Mouse (Mus musculus): ENCODE measurements at regions not wholly inside any gene's neighbourhood (a gene's known extent, or its start where the extent isn't known, plus 50 kb on each side); places are given as distances from the start of the nearest gene placed in this dataset.

DNA sequence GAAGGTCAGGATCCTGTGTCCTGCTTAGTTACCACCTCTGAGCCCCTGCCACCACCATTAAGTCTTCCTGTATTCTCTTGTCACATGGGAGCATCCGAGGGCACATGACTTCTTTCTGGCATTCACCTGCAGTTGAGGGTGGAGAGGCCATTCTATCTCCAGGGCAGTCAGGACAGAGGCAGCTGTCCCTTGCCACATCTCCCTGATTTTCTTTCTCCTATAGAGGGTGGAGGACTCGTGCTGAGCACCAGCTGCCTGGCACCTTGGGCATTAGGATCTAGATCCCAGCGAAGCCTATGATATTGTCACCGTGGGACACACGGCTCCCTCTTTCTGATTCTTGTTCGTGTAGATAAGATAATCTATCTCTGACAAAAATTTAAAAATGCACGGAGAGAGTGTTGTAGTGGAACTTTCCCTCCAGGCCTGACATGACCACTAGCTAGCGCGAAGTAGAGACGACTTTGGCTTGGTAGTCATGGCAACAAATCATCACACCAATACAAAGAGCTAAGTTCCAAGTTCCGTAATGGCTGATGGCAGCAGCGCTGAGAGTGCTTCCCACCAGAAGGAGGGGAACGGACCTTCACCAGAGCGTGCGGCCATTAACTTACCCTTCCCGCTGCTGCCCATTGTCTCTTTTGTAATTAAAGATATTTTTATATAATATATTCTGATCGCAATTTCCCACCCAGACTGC is 137.7 kb downstream of the Ipmk start:
- ChIA-PET POLR2A (no interaction called here), CTCF (no interaction called here)

DNA sequence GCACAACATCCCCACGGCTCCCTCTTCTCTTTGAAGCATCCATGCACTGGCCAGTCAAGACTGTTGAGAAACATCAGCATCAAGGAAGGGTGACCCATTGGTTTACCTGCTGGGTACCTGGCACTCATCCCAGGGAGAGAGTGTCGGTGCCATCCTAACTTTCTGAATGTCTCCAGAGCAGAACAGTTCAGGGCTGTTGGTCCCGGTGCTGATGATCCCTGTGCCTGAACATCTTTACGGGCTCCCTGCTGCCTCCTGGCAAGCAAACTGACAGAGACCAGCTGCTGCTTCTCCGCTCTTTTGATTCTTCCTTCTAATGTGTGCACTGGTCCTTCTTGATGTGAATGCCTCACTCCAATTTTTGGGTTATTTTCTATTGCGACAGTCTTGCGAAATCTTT is 142.2 kb downstream of the Ipmk start:
- CTCF ChIA-PET, result interaction anchor here in 1 of 4 experiments (0.7 kb wide), 1 partner anchor 54 kb away, joined by 3 read pairs; no protein-coding TSS in a partner anchor
- POLR2A ChIA-PET, result no interaction called here

DNA sequence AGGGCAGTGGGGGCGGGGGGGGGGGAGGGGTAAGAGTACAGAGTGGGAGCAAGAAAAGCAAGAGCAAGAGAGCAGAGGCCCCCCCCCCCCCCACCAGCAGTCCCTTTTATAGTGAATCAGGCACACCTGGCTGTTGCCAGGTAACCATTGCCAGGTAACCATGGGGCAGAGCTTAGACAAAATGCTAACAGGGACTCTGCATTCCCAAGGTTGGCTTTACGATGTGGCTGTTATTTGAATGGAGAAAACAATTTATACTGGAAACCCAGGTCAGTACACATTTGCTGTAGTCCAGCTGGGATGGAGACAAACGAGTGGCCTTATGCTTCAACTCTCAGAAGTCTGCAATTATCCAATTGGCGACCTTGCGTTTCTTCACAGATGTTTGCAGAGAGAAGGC is 154.5 kb downstream of the Ipmk start:
- POLR2A ChIA-PET, result no interaction called here
- CTCF ChIA-PET, result no interaction called here

DNA sequence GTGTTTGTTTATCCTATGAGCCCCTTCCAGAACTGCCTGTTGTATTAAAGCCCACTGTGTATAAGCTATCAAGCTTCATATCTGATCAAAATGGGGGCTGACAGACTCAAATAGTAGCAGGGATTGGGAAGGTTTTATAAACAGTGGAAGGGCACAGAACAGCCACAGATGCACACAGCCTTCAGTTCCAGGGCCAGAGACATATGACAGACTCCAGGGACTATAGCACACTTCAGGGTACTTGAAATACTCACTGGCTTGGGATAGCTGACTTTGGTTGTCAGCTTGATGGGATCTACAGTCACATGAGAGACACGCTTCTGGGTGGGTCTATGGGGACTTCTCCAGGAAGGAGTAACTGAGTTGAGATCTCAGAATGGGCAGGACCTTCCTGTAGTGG is 156.7 kb downstream of the Ipmk start:
- ChIA-PET CTCF (interaction anchor here in 2 of 4 experiments (0.6 kb wide), 2 partner anchors 461 to 852 kb away, joined by 3 to 6 read pairs; no protein-coding TSS in a partner anchor), POLR2A (no interaction called here)

DNA sequence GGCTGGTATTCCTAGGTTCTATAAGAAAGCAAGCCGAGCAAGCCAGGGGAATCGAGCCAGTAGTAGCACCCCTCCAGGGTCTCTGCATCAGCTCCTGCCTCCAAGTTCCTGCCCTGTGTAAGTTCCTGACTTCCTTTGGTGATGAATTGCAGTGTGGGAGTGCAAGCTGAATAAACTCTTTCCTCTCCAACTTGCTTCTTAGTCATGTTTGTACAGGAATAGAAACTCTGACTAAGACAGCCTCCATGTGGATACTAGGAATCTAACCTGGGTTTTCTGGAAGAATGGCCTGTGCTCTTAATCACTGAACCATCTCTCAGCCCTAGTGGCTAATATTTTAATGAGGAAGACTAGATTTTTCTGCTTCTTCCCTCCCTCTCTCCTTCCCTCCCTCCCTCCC is 177.7 kb downstream of the Ipmk start:
- ChIA-PET CTCF (no interaction called here), POLR2A (no interaction called here)

DNA sequence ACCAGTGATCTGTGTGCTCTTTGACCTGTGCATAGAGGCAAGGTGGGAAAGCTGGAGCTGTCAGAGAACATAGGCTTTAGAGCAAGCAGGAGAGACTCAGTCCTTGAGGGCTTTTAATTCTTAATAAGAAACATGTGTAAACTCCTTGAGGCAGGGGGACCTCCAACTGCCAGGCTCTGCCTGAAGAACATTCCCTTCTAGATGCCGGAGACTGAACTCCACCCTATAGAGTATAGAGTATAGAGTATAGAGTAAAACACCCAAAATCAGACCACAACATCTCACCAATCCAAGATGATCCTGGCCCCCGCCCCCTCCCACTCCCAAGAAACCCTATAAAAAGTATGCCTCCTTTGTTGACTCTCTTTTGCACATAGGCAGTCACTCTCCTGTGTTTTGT is 186.2 kb downstream of the Ipmk start:
- POLR2A ChIA-PET, result no interaction called here
- CTCF ChIA-PET, result no interaction called here

DNA sequence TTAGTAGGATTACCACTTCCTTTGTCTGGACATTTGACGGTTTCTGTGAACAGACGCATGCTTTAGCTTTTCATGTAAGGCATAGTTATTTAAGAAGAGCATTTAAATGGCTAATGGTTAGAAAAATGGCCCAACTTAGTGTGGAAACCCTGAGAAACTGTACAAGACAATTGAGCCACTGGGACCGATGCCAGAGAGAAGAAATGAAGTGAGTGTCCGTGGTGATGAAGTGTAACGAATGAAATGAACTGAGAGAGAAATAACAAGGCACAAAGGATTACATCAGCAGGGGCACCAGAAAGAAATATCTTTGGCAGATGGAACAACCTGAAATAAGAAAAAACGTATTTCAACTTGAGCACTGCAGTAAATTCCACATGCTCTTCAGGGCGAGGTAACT is 197.9 kb downstream of the Ipmk start:
- ChIA-PET POLR2A (no interaction called here), CTCF (no interaction called here)

DNA sequence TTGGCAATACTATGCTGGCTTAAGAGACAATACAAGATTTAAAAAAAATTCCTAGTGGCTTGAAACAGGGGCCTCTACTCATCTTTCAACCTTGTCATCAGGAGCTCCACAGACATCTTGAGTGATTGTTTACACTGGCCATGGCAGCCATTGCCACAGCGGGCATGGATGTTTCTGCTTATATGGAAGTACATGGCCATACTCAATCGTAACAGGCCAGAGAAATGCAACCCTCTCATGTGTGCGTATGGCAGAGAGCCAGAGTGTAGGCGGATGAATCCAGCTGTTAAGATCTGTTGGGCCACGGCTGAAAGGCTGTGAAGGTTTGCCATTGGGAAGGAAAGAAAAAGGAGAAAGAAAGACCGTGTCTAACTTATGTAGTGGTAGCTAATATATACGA is 198.9 kb downstream of the Ipmk start:
- ChIA-PET CTCF (no interaction called here), POLR2A (no interaction called here)

DNA sequence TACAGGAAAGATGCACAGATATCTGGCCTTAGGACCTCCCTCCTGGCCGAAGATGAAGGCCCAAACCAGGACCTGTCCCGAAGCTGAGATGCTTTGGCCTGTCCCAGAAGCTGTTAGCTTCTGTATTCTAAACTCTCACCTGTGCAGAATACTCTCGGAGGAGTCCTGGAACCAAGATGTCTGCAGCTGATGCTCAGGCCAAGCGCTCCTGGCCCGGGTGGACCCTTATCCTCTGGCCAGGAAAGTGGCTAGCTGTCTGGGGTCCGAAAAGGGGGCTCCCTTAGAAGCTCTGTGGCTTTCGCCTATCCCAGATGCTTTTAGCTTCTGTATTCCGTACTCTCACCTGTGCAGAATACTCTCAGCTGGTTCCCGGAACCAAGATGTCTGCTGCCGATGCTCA is 236.2 kb downstream of the Ipmk start:
- ChIA-PET POLR2A (no interaction called here), CTCF (no interaction called here)

DNA sequence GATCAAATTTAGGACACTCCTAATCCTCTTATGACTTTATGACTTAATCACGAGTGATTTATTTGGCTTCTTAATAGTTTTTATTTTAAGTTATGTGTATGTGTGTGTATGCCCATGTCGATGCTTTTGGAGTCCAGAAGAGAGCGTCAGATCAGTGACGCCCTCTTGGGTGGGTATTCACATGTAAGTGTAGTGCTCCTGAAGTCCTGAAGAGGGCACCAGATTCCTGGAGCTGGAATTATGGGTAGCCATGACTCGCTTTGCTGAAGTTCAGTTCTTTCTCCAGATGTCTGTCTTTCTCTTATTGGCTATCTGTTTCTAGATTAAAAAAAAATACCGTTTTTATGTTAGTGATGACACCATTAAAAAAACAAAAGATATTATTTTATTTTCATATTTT is 251.0 kb downstream of the Ipmk start:
- POLR2A ChIA-PET, result no interaction called here
- CTCF ChIA-PET, result no interaction called here

DNA sequence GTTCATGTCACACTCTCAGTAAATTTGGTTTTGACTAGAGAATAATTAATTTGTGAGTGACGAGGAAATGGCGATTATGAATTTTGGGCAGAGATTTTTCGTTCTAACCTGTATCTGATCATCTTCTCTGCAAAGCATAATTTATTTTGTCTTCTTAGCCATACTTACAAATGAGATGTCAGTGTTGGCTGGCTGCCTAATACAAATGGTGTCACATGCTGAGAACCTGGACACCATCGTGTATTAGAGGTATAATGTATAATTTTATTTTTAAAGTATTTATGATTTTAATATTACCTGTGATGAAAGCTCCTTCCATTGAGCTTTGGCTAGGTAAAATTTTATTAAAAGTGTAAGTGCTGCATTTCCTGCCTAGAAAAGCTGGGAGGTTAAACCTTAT is 266.2 kb downstream of the Ipmk start:
- POLR2A ChIA-PET, result no interaction called here
- CTCF ChIA-PET, result no interaction called here

DNA sequence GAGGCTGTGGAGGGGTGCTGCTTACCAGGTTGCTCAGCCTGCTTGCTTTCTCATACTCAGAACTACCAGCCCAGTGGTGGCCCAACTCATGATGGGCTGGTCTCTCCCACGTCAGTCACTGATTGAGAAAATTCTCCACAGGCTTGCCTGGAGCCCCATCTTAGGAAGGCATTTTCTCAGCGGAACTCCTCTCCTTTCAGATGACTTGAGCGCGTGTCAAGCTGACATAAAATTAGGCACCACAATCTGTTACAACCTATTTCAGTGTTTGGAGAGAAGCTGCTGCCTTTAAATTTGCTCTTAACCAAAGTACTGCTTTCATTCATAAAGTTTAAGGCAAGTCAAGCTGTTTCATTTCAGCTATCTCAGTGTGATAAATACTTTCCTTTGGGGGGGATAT is 269.6 kb downstream of the Ipmk start:
- POLR2A ChIA-PET, result no interaction called here
- CTCF ChIA-PET, result interaction anchor here in 1 of 4 experiments (0.6 kb wide), 1 partner anchor 256 kb away, joined by 3 read pairs; no protein-coding TSS in a partner anchor

DNA sequence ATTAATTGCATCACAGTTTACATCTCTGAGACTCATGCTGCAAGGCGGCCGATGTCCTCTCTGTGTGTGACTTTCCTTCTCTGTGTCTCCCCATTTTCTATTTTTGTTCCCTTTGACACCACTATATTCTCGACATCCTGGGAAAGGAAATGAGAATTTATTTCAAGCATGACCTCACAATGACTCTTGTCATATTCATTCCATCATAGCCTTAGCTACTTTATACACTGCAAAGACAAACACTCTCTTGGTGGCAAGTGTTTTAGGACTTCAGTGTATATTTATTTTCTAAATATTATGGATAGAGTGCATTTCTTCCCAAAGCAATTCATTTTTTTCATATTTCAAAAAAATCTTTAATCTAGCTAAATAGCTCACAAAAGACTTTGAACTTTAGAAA is 298.5 kb downstream of the Ipmk start:
- CTCF ChIA-PET, result no interaction called here
- POLR2A ChIA-PET, result no interaction called here

DNA sequence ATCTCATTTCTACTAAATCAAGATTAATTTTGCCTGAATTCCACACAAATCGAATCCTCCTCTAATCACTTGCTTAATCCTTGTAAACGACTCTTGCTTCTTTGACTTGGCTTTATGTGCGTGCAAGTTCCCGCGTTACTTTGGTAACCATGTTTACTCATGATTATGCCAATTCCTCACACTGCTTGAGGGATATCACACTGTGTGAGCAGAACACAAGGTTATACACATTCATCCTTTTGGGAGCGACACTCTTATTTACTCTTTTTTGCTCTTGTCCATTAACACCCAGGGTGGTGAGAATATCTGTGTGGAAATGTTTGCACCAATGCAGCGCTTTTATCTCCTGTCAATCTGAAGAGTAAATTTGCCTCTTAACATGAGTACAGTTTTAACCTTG is 310.0 kb downstream of the Ipmk start:
- ChIA-PET POLR2A (no interaction called here), CTCF (no interaction called here)

DNA sequence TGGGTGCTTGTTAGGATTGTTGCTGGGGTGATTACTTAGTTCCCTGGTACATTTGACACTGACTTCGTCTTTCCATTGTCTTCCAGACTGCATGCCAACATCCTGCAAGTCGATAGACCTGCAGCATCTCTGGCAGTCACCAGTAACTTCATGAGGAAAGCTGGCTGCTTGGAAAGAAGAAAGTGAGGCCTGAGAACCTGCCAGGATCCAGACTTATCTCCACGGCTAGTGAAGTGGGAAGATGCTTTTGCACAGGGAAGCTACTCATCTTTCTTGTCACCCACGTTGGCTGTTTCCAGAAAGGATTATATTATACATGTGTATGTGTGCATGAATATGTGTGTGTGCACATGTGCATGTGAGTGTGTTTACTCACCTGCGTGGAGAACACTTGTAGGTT is 316.0 kb downstream of the Ipmk start:
- POLR2A ChIA-PET, result no interaction called here
- CTCF ChIA-PET, result no interaction called here

DNA sequence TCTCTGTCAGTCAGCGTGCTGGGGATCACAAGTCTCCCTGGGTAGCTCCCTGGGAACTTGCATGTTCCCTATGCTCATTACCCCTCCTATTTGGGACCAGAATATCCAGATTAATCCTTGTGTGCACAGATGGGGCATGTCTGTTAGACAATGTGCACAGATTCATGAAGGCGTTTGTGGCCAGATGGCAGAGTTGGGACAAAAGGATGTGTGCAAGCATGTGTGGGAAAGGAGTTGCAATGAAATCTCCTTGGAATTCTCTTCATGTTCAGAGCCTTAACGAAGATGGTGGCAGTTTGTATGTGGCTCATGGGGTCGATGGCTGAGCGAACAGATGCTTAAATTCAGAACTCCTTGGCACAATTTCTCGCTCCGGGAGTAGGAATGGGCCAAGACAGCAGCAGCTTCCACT is 319.6 kb downstream of the Ipmk start:
- CTCF ChIA-PET, result no interaction called here
- POLR2A ChIA-PET, result no interaction called here

DNA sequence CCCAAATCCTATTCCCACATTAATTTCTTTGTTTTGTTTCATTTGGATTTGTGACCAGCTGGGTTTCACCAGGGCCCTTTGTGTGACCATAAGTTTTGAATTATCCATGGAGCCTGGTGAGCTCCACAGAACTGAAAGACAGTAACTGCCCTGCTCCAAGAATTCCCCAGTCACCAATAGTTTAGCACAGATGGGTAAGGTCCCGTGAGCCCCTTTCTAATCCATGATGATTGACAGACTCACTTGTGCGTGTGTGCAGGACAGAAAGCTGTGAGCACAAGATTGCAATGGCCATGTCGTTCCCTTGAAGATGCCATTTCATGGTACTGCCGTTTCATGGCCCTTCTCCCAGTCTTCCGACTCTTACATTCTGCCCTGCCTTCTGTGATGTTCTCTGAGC is 331.7 kb downstream of the Ipmk start:
- POLR2A ChIA-PET, result no interaction called here
- CTCF ChIA-PET, result no interaction called here

DNA sequence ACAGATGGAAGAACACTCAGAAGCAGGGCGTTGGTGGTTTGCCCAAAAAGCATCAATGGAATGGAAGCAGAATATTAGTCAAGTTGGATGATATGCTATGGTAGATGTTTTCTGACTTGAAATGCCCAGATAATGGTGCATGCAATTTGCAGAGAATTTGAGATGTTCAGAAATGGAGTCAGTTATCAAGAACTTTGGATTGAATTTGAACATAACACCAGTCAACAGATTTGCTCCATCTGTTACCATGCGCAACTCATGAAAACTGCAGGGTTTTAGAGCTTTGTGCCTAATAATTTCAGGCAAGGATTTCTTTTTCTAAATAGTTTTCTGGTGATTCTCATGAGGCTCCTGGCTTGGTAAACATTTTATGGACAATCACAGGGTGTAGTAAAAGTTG is 365.9 kb downstream of the Ipmk start:
- ChIA-PET CTCF (no interaction called here), POLR2A (no interaction called here)

DNA sequence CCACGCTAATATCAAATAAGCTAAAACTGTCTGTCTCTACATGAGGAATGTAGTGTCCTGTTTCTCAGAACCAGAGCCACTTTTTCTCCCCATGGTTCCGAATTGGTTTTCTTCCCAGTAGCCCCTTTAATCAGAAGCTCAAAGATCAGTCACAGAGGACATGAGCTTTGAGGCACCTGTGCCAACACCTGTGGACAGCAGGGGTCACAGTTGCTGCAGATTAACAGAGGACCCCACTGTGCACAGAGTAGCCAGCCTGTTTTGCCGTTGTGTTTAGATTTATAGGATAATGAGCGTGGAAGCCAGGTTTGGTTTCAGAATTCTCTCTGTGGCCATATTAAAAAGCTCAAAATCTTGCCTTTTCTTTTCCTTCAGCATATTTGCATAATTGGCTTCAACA is 380.2 kb downstream of the Ipmk start:
- ChIA-PET CTCF (no interaction called here), POLR2A (no interaction called here)

DNA sequence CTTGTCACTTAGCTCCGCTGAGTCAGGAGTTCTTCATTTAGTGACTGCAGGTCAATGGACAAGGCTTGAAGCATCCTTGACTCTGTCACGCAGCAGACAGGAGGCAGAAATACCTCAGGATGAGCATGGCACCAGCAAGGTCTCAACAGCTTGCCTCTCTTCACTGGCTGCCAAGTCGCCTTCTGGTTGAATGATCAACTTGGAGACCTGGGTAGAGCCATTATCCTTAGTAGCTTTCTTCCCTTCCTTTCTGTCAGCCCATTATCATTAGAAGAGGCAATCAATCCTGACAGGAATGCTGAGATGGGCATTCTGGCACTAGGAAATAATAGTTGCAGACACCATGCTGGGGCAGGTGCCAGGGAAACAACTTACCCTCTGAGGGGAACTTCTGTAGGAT is 386.3 kb downstream of the Ipmk start:
- CTCF ChIA-PET, result interaction anchor here in 1 of 4 experiments (1.4 kb wide), 1 partner anchor 254 kb away, joined by 8 read pairs; no protein-coding TSS in a partner anchor
- POLR2A ChIA-PET, result no interaction called here

DNA sequence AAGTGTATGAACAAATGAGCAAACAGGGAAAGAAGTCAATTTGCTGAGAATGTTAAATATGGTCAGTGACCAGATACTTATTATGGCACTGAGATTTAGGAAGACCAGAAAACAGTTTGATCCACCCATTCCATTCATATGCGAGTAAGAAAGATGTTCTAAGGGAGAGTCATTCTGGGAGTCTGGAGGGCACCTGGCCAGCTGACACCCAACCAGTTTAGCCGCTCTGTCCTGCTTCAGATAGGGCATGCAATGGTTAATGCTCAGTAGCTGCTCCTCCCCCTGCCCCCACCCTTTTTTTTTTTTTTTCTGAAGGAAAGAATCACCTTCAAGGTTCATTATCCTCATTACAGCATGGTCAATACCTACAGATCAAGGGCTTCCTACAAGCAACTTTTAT is 386.9 kb downstream of the Ipmk start:
- ChIA-PET POLR2A (interaction anchor here in 1 of 4 experiments (0.6 kb wide), 1 partner anchor 227 kb away, joined by 4 read pairs; no protein-coding TSS in a partner anchor), CTCF (interaction anchor here in 2 of 4 experiments (0.9 to 1.4 kb wide), 2 partner anchors 9 to 255 kb away, joined by 4 to 8 read pairs; no protein-coding TSS in a partner anchor)

DNA sequence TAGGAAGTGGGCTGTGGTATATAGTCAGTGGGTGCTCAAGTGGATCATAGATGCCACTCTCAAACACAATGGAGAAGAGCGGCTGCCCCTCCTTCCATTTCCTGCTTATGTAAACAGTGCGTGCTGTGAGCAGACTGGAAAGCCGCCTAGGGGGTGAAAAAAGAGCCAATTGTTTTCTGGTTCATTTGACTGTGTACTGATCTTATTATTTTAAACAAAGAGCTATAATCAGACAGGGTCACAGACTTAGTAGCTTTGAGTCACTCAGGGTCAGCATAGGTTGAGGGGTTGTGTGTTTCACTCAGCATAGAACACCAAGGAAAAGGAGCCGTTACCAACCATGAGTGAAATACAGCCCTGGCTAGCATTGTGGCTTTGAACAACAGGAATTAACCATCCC is 390.7 kb downstream of the Ipmk start:
- ChIA-PET POLR2A (interaction anchor here in 1 of 4 experiments (0.5 kb wide), 1 partner anchor 32 kb away, joined by 3 read pairs; no protein-coding TSS in a partner anchor), CTCF (no interaction called here)
